Mouse (Mus musculus) erythroblast, adult 5-6 weeks (primary cell): ENCODE data around the gene Myo5c. TPM values are rescaled to one million over a fixed set of nuclear protein-coding genes. Genes with fewer than 3 reads are reported as not detected.

Experiments used
- ATAC-seq: replicated peaks from 2 replicates; pipeline ENCODE4 v1.8.0; 2016; ENCODE audit warnings: moderate number of reproducible peaks, mild to moderate bottlenecking, moderate TSS enrichment, inconsistent platforms; ENCODE audit not compliant: poor library complexity, low FRiP score, severe bottlenecking
- total RNA-seq, 2 experiments: library from RNA; stranded (forward) in 1 of 2; stranded (reverse) in 1 of 2; fragments of 150-400 nt in 1 of 2; fragments of 200-764, 138-1000 nt in 1 of 2; gene quantifications; 2 replicates each; pipeline versions ENCODE4 v1.2.3 to v1.2.4; 2015 to 2017; ENCODE audit warnings: low replicate concordance in 2 of 2

Gene Myo5c
- total RNA-seq, 2 experiments from 2014 or later: not detected

GRCm38 (mm10) chr9:75314517-75315105 lies 82.8 kb downstream of the Myo5c start:
- no peak for ATAC-seq

- no peak for ATAC-seq
Measured at GRCm38 (mm10) chr9:75315238-75315637, 83.4 kb downstream of the Myo5c start.

- no peak for ATAC-seq
Measured at GRCm38 (mm10) chr9:75316771-75317170, 85.0 kb downstream of the Myo5c start.

- ATAC-seq: no peak
Measured at GRCm38 (mm10) chr9:75318196-75318595, 86.4 kb downstream of the Myo5c start.

DNA sequence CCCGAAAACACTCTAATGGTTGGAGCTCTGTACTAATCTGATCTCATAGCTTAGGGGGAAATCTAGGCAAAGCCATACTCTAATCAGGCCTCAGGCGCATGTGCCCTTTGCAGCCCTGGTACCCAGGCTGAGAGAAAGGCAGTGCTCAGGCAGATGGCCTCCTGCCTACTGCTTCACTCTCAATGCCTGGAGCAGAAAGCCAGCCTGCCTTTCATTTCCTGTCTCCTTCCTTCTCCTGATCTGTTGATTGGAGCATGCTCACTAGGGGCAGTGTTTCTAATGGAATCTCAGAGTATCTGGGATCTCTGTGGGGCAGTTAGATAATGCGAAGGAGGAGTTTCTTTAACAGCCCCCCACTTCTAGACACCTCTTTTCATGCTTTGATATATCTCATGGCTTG lies 87.5 kb downstream of the Myo5c start:
- no peak for ATAC-seq

GRCm38 (mm10) chr9:75322099-75322885 lies 90.5 kb downstream of the Myo5c start:
- ATAC-seq: no peak

DNA sequence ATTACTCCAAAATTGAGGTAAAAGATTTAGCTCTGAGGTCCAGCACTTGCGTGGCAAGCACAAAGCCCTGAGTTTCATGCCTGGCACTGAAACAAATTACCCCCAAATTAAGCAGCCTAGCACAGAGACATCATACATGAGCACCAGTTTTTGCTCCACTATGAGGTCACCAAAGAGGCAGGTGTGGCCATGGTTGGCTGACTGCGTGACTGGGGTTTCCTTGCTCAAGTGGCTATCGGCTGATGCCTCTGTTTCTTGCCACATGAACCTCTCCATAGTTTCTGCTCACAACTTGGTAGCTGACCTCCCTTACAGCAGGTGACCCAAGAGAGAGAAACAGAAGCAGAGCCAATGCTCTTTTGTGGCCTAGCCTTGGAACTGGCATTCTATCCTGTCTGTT lies 96.2 kb downstream of the Myo5c start:
- no peak for ATAC-seq

GRCm38 (mm10) chr9:75330821-75331220 lies 99.0 kb downstream of the Myo5c start:
- no peak for ATAC-seq

DNA sequence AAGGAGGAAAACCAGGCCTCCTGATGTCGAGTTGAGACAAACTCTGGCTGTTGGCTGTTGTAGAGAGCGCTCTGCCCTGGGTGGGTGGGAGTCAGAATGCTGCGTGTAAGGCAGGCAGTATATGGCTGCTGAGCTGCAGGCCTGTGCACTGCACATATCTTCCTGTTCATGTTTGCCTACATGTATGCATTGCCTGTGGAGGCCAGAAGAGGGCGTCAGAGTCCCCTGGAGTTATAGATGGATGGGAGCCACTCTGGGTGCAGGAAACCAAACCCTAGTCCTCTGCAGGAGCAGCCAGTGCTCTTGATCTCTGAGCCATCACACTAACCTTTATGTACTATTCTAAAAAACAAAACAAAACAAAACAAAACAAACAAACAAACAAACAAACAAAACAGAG lies 102.6 kb downstream of the Myo5c start:
- no peak for ATAC-seq

GRCm38 (mm10) chr9:75338016-75338415 lies 106.2 kb downstream of the Myo5c start:
- no peak for ATAC-seq

- no peak for ATAC-seq
Measured at GRCm38 (mm10) chr9:75342433-75342832, 110.6 kb downstream of the Myo5c start.

GRCm38 (mm10) chr9:75347458-75347857 lies 115.6 kb downstream of the Myo5c start, which contains the start of gene Bcl2l10:
TSS of gene Bcl2l10 (plus strand) at chr9:75347758.
- ATAC-seq: no peak

- no peak for ATAC-seq
Measured at GRCm38 (mm10) chr9:75348066-75348465, 116.2 kb downstream of the Myo5c start.

DNA sequence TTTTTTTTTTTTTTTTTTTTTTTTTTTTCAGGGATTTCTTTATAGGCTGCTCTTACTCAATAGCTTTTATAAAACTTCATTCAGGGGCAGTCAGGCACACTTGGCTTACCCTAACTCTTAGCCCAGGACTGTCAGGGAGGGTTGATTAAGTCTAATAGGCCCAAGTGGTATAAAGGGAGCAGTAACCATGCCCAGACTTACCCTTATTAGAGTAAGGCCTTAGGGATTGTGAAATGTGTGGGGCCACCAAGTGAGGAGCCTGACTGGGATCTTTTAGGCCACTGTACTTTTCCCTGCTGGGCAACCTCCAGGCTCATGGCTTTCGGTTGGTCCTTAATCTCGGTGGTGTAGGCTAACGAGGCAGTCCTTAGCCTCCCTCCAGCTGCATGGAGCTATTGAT lies 116.8 kb downstream of the Myo5c start:
- ATAC-seq: no peak

GRCm38 (mm10) chr9:75353094-75353493 lies 121.3 kb downstream of the Myo5c start:
- ATAC-seq: no peak

Other genes starting within 250 kb of the Myo5c start
- 27.8 and 74.7 TPM in 2 replicates for gene Arpp19, start 194.4 kb upstream of the Myo5c start, total RNA-seq (2015; ENCODE audit: low replicate concordance)
- gene Arpp19, start 194.4 kb upstream of the Myo5c start, total RNA-seq (2017; ENCODE audit: low replicate concordance): 30.8 and 55.2 TPM in 2 replicates
- 9.8 and 25.1 TPM in 2 replicates for gene Myo5a, start 161.0 kb upstream of the Myo5c start, total RNA-seq (2015; ENCODE audit: low replicate concordance)
- 18.3 and 27.9 TPM in 2 replicates for gene Myo5a, start 161.0 kb upstream of the Myo5c start, total RNA-seq (2017; ENCODE audit: low replicate concordance)
- not detected in 2 replicates for gene Gnb5, start 74.3 kb downstream of the Myo5c start, total RNA-seq (2015; ENCODE audit: low replicate concordance)
- gene Gnb5, start 74.3 kb downstream of the Myo5c start, total RNA-seq (2017; ENCODE audit: low replicate concordance): 0.43 TPM in 1 of 2 replicates, not detected in the other
- gene Bcl2l10, start 115.7 kb downstream of the Myo5c start, total RNA-seq (2015; ENCODE audit: low replicate concordance): not detected in 2 replicates
- not detected in 2 replicates for gene Bcl2l10, start 115.7 kb downstream of the Myo5c start, total RNA-seq (2017; ENCODE audit: low replicate concordance)
- gene Mapk6, start 178.0 kb downstream of the Myo5c start, total RNA-seq (2015; ENCODE audit: low replicate concordance): 8.4 and 11.7 TPM in 2 replicates
- 4.9 and 17.6 TPM in 2 replicates for gene Mapk6, start 178.0 kb downstream of the Myo5c start, total RNA-seq (2017; ENCODE audit: low replicate concordance)
- gene Leo1, start 209.5 kb downstream of the Myo5c start, total RNA-seq (2015; ENCODE audit: low replicate concordance): 3.5 and 6.3 TPM in 2 replicates
- 8.3 and 11.6 TPM in 2 replicates for gene Leo1, start 209.5 kb downstream of the Myo5c start, total RNA-seq (2017; ENCODE audit: low replicate concordance)